Mouse (Mus musculus): ENCODE data around the gene Enpp6.

Enpp6 gene

DNA sequence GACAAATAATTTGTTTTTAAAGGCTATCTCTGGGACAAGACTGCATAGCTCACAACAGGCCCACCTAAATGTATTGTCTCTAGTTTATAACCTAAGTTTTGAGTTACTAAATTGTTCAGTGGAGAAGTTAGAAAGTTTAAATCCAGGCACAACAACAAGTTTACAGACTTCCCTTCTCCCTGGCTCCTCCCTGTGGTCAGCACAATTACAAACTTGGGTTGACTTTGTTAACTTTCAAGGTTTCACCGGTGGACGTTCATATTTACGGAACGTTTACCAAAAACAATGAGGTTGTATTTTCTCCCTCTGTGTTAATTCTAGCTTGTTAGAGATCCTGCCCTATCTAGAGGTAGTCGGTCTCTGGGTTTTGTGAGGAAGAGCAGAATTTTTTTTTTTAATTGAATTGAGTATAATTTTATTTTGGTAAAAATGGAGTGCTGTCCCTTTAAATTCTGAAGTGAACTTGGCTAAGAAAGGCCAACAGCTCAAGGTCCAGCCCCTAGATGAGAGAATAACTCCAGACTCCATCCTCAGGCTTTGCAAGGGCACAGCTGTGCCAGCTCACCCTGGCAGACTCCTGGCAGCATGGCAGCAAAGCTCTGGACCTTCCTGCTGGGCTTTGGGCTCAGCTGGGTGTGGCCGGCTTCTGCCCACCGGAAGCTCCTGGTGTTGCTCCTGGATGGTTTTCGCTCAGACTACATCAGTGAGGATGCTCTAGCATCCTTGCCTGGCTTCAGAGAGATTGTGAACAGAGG lies at the start of gene Enpp6:
Gene Enpp6, plus strand, starts transcription at position 502 of the 755 bp plus-strand sequence.
- no peak for DNase-seq

DNA sequence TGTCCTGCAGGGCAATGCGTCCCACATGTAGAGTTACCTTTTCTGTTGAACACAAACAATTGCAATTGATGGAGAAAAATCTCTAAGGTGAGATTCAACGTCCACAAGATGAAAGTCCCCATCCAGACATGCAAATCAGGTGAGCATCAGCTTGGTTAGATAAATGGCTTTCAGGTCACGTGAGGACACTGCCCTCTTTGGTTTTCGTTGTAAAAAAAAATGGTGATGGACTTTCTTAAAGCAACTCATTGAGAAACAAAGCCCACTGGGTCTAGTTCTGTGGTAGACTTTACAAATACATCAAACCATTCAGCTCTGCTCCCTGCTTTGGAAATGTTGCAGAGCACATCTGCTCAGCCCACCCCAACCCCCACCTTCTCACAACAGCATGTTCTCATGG lies 48.5 kb upstream of the Enpp6 start:
- no peak for DNase-seq

DNA sequence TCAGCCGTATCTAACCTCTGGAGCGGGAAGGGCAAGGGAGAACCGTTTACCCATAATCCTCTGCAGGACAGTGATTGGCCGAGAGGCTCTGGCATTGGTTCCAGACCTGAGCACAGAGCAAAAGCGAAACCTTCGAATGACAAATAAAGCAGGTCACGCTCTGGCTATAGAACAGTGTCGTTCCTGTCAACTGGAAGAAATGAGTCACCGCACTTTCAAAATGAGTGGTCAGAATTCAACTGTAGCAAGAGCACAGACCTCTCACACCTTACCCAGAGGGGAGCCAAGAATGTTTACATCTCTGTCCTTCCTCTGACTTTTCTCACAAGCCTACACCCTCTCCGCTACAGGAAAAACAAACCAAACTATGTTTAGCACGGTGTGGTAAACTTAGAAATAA lies 45.4 kb upstream of the Enpp6 start:
- DNase-seq: peak; percentile 66 to 74

DNA sequence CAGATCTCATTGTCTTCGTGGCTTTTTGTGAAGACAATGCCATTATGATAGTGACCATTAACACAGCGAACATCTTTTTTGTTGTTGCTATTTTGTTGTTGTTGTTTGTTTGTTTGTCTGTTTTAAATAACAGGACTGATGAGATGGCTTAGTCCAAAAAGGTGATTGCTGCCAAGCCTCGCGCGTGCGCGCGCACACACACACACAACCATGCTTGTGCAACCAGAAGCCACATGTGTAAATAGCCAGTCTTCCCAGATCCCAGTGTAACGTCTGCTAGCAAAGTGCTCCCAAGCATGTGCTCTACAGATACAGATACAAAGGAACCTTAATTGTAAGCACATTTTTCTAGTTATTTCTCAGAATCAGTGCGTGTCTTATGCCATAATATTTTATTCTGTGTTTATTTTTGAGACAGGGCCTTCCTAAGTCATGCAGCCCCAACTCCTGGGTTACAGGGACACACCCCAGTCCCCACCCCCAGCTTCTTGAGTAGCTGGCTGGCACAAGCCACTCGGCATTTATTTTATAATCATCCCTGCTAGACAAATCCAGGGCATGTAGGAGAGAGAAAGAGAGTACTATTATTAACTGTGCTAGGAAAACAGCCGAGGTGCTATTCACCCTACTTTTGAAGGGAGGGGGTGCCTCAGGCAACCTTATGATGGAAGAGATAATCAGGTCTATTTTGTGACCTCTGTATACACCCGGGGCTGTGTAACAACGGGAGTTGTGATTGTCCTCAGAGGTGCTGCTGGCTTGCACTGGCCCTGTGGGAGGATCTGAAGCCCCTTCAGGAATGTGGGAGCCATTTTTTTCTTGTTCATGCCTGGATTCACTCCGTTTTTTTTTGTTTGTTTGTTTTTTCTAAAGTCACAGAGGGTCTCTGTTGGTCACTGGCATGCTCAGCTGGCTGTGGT lies 44.7 kb upstream of the Enpp6 start:
- no peak for DNase-seq

DNA sequence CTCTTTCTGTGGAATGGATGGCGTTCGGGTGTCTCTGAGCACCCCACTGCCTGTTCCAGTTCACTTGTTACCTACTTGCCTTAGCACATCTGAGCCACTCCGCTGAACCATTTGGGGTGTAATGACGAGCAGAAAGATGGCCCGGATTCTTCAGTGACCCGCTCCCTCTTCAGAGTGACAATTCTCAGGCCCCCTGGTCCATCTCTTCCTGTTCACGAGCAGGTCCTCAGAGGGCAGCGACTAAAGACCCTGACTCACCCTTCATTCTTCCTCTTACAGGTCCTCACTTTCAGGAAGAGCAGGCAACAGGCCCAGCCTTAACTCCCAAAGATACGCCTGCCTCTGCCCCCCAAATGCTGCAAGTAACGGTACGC lies 44.0 kb upstream of the Enpp6 start:
- DNase-seq: no peak

DNA sequence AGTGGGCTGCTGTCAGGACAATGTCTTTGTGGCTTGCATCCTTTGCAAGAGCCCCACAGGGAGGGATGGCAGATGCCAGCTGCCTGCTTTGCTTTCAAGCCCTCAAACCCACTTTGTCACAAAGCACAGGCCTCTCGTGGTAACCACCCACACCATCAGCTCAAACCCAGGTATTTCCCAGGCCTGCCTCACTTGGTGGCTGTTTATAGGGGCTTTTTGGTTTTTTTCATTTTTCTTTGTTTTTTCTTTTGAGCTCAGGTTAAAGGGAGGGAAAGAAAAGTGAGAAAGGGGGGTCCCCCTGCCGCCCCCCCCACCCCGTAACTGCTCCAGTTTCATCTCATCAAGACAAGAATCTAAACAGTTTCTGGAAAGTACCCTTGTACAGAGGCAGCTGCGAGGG lies 43.4 kb upstream of the Enpp6 start:
- DNase-seq: no peak

DNA sequence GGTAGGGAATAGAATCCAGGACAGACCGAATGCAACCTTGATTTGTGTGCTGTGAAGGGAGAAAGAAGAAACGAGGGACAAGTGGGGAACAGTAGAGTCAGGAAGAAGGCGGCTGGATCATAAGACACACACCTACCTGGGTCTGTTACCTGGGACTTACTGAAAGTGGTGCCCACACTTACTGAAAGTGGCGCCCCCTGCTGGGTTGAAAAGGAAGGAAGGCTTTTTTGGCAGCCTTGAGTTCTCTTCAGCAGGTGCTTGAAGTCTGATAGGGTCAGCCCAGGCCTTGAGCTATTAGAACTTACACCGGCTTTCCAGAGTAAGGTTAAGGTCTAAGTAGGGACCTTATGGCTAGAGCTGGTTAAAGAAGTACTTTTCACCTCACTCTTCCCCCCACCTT lies 40.5 kb upstream of the Enpp6 start:
- no peak for DNase-seq

DNA sequence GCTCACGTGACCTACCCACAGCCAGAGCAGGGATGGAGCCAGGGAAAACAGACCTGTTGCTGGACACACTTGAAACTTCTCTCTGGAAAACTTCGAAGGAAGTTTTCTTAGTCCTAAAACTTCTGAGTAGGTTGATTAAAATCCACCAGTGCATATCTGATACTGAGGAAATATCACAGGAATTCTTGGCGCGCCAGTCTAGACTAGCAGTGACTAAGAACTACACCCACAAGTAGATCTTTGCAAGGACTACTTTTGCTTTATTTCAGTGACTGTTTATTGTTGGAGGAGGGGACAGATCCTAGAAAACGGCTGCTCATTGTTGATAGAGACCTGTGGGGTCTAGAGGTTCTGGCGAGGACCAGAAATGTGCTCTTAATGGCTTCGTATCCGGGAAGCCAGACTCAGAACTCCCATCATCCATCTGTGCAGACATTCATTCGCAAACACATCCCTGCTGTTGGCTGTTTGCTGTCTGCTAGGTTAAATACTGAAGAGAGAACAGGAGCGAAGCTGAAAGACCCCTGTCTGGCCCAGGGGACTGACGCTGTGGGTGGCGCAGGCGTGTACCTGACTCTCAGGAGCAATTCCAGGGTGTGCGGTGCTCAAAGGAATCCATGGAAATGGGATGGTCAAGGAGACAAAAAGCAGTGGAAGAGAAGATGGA lies 38.5 kb upstream of the Enpp6 start:
- DNase-seq: no peak

DNA sequence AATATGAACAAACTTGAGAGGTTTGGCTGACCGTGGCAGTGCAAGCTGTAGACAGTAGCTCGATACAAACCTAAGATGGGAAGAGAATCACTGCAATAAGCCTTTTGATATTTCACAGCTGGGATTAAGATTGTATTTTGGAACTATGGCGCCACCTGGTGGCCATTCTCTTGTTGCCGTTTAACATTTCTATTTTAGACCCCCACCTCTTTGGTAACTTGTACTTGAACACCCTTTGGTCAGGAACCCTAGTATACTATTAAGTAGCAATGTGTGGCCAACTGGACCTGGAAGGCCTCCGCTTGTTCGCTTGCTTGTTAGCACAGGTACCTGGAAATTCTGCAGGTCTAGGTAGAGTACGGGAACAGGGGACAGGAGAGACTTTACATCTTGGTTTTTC lies 33.2 kb upstream of the Enpp6 start:
- peak in 1 of 2 experiments; percentile 79 for DNase-seq

DNA sequence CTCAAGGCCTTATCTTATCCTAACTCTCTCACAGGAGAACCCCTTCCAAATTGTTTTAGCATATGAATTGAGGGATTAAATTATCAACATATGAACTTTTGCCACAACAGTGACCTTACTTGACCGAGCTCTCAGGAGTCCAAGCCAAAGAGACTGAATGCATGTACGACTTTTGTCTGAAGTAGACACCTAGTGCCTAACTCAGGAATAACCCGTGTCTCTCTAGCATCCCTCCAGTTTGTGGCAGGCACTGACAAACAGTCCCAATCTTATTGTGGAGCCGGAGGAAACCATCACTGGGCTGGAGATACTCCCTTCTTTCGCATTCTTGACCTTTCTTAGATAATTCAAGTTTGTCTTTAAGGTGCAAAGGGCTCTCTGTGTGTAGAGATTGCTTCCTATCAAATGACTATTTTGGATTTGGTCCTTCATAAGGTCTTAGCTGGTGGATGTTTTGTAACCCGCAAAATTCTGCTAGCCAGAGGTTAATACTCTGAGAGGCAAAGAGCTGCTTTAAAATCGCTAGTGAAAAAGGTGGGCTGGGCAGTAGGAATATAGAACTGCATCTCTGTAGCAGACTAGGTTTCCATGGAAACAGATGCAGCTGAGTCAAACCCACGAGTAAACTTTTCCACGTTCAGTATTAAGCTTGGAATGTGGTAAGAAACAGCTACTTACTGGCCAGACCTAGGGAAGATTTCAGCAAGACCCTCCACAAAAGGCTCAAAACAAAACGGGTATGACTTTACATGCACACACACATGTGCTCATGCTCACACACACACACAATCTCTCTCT lies 23.9 kb upstream of the Enpp6 start:
- no peak for DNase-seq

DNA sequence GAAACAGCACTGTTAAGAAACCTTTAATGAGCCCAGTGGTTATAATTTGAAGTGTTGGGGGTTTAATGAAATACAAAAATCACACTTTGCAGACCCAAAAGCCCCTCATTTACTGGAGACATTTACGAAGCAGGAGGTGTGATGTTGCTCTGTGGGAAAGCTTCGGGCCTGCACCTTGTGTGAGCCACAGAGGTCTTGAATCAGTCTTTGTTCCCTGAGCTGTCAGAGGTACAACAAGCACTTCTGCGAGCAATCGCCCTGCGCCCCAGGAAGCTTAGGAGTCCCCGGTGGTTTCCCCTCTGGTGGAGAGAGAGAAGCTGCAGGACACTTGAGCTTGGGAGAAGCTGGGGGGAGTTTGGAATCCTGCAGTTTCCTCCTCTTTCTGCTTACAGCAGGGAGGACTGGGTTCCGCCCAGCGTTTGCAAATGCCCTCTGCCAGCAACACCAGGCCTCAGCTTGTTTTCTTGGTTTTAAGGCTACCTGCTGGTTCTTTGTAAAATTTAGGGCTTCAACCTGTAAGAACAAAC lies 23.0 kb upstream of the Enpp6 start:
- no peak for DNase-seq

DNA sequence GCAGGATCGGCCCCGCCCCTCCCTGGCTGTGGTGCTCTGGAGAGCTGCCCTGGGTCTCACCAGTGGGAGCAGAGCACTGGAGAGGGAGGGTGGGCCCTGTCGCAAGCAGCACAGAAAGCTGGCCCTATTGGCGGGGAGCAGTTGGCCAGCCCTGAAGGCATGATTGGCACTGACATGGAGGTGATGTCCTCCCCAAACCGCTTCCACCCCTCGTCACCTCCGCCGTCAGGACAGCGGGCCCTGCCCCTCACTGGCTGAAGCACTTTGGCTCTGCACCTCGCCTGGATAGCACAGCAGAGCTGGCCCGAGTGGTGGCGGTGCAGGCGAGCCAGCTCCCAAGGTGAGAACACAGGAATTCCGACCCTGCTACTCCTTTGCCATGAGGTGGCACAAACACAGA lies 20.9 kb upstream of the Enpp6 start:
- DNase-seq: no peak

DNA sequence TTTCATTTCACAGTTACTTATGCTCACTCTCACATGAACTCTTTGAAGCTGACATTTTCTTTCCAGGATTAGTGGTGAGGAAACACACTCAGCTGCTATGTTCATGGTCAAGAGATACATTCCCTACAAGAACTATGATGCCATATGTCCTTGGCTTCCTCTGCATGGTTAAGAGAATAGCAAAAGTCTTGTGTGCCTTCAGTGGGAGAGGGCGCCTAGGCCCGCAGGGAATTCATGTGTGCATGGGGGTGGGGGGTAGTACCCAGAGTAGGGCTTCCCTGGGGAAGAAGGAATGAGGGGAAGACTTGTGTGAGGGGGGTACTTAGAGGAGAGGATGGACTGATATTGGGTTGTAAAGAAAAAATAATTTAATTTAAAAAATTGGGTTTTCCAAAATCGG lies 18.0 kb upstream of the Enpp6 start:
- no peak for DNase-seq

DNA sequence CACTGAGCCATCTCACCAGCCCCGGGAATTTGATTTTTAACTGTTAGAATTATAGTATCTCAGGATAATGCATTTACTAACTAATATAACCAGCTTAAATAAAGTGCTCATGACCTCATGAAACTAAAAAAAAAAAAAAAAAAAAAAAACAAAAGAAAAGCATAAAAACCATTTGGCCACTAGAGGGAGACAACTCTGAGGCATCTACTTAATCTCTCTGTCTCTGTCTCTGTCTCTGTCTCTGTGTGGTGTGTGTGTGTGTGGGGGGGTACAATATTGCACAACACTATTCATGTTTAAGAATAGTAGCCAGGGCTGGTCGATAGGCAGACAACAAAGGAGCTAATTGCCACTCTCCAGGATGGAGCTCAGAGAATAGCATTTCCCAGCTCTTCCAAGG lies 17.3 kb upstream of the Enpp6 start:
- DNase-seq: no peak

DNA sequence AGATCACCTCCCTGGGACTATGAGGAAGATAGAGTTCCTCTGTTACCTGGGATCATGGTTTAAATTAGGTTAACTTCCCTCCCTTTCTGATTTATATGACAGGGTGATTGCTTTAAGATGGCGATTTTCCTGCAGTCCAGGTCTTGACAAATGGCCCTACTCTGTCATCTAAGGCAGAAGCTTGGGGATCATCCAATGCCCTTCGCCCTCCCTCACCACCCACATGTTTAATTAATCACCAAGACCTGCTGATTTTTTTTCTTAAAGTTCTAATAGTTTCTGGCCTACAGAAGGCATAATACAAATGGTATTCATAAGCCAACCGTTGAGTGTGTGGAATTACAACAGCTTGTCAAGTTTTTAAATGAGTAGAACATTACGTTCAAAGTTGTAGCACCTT lies 9.3 kb upstream of the Enpp6 start:
- DNase-seq: no peak

DNA sequence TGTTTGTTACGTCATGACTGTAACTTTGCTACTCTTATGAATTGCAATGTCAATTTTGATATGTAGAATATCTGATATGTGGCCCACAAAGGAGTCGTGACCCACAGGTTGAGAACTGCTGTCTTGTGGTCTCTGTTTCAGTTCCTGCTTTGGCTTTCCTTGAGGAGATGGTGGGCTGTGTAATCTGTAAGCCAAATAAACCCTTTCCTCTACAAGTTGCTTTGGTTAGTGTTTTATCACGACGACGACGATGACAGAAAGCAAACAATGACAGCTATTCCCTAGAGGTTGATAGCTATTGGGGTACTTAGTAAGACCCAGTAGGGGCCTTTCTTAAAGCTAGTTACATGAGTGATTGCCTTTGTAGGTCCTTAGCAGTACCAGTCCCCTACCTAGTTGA lies 4.5 kb upstream of the Enpp6 start:
- DNase-seq: no peak

DNA sequence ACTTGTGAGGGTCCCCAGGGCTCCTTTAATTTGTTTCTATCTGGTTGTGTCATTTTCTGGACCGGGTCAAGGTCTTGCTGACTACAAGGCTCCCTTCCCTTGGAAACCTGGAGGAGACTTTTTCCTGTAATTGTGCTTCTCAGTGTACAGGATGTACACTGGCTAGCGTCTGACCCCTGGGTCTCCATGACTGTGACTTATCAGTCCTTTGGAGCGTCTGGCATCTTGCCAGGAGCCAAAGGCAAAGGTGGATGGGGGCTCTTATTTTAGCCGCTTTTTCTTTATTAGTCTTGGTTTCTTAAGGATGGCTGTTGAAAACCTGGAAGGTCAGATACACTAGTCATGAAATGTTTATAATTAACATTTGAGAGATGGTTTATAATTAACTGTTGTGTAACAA lies 3.9 kb upstream of the Enpp6 start:
- DNase-seq: peak in 1 of 2 experiments; percentile 17

DNA sequence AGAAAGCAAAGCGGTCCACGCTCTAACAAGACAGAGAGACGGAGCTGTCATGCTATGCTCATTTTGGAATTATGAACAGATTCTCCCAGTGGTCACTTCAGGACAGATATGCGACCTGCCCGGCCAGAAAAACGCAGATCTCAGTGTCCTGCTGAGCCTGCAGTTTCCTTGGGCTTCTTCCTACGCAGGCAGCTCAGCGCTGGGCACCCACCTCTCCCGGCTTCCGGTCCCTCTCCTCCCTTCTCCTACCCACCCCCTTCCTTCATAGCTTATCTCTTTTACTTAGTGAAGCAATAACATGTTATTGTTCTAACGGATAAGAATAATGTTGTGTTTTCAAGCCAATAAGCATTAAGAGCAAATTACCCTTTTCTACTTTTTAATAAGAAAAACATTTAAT lies 2.0 kb upstream of the Enpp6 start:
- no peak for DNase-seq

DNA sequence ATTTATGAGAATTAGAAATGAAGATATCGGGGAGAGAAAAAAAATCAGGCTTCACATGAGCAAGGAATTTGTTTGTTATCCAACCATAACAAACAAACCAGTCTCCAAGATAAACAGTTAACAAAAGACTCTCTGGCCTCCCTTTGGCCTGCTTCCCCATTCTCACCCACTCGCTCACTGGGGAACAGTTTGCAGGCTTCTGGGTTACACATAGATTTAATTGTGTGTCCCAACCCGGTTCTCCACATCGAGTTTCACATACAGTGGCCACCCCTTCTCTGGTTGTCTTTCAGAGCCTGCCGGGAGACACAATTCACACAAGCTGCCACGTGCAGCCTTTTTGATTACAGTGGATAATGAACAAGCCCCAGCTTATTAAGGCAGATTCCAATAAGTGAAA lies 1.7 kb downstream of the Enpp6 start:
- DNase-seq: no peak

DNA sequence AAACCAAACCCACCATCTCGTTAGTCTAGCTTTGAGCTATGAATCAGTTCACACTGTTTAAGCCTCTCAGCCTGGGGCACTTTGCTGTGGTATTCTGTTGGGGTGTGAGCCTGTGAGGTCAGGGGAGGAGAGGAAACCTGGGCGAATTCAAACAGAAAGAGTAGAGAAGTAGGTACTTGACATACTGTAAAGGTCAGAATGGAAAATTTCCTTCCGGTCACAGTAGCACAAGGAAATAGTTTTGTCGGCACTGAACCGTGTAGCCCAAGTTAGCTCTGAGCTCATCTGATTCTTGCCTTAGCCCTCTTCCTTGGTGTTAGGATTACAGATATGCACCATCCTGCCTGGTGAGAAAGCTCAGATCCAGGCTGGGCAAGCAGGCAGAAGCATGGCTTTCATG lies 4.4 kb downstream of the Enpp6 start:
- DNase-seq: no peak

DNA sequence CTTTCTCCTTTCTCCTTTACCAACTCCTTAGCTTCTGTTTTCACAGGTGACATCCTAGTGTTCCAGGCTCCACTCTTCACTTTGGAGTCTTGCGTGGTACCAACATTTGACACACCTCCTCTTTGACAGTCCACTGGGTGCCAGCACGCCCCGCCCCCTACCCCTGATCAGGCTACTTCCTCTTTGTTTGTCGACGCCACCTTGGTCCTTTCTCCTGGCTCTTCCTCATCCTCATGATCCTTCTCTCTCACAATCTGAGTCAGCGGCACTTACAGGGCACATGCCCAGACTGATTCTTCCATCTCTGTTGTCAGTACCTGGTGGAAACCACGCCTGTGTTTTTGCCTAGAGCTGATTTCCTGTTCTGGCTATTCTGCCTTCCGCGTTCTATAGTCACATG lies 5.9 kb downstream of the Enpp6 start:
- DNase-seq: no peak

DNA sequence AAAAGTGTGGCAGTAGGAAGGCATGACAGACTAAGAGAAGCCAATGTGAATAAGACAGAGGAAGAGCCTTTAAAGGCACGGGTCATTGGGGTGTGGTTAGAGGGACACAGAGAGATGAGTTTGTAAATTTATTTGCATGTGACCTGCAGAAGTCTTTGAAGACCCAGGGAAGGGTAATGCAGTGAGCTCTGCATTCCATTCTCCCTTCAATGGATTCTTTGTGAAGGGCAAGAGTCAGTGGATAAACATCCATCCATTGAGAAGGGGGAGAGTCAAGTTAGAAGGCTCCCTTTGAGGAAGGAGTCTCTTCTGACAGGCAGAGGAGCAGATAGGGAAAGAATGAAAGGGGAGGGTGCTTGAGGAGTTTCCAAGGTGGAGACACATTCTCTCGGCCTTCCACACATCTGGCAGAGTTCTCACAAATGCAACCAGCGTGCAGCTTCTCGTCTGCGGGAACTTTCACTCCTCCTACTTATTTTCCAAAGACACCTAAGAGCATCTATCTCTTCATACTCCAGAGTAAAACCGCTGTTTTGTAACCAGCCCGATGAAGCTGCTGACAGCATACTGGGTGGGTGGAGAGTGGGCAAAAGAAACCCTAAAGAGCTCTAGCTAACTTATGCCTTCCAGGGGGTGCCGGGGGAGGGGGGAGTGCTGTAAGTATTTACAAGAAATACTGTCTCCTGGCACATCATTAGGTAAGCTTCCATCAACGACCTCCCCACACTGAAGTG lies 9.4 kb downstream of the Enpp6 start:
- no peak for DNase-seq
